Mouse (Mus musculus) colon, adult 2 months (tissue): ENCODE measurements around the gene Kcnv2. TPM values are rescaled to one million over a fixed set of nuclear protein-coding genes. Genes with fewer than 3 reads are reported as not detected.

Experiments
- polyA plus RNA-seq: library from polyadenylated mRNA; depleted of rRNA; stranded (reverse); fragments of >200 nt; gene quantifications from 2 replicates; pipeline ENCODE4 v1.2.3, GENCODE M21; 2012; rRNA removed

The Kcnv2 gene
- 0.07 and 0.12 TPM in 2 replicates for polyA plus RNA-seq

DNA sequence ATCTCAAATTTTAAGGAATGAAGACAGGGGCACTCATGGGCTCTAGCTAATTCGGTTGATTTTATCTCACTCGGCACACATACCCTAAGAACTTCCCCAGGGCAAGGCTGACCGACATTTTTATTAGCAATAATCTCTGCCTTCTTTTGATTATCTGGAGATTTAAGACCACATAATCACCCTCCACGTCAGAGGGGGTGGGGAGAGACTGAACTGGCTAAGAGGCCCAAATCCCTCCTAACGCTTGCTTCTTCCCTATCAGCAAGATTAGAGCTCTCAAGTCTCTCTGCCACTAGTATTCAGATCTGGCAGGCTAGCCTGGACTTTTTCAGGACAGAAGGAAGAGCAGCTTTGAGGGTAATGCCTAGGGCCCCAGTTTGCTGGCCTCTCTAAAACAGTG, at the start of gene Kcnv2:
Kcnv2 (plus strand) TSS at position 308 of the 400 bp plus-strand sequence.

Other genes starting within 250 kb of the Kcnv2 start
- gene Vldlr, start 106.1 kb upstream of the Kcnv2 start, polyA plus RNA-seq: 10.0 and 13.8 TPM in 2 replicates
- 9.3 and 11.0 TPM in 2 replicates for gene Pum3, start 107.2 kb downstream of the Kcnv2 start, polyA plus RNA-seq